Mouse (Mus musculus) midbrain, embryonic 11.5 days (tissue): Measurements from ENCODE around the gene Hdlbp. TPM values are rescaled to one million over a fixed set of nuclear protein-coding genes. Genes with fewer than 3 reads are reported as not detected.
"Not testable (repeated sequence)": the region's sequence is repeated elsewhere in the genome, so short reads cannot be mapped to it uniquely, and the experiment has no call there.

Experiments
- ATAC-seq: fragments of 200-750 bp; cut with Nextera tagmentation; 2 replicates; pipeline ENCODE4 v1.8.0; 2017; ENCODE audit warnings: moderate TSS enrichment, moderate library complexity; ENCODE audit not compliant: low FRiP score
- DNase-seq: peaks from one replicate; pipeline ENCODE4 v3.0.0; 2015; ENCODE audit warnings: low spot score; ENCODE audit errors: missing footprints
- H3K27ac ChIP-seq: fragments of 300-500 bp; sonication (generic); 2 replicates; pipeline ENCODE4 v1.5.1; 2014; ENCODE audit warnings: low read depth, low read length
- H3K27me3 ChIP-seq: fragments of 300-500 bp; sonication (generic); 2 replicates; pipeline ENCODE4 v1.6.1; 2014; ENCODE audit warnings: mild to moderate bottlenecking, low read length, moderate library complexity, mixed read lengths; ENCODE audit not compliant: control insufficient read depth, insufficient read depth
- H3K36me3 ChIP-seq: fragments of 300-500 bp; sonication (generic); 2 replicates; pipeline ENCODE4 v1.6.1; 2014; ENCODE audit warnings: mild to moderate bottlenecking, low read length, moderate library complexity, mixed read lengths; ENCODE audit not compliant: control insufficient read depth, insufficient read depth
- H3K4me1 ChIP-seq: fragments of 300-500 bp; sonication (generic); 2 replicates; pipeline ENCODE4 v1.6.1; 2014; ENCODE audit warnings: low read length; ENCODE audit not compliant: control insufficient read depth, insufficient read depth
- H3K4me2 ChIP-seq: fragments of 300-500 bp; sonication (generic); 2 replicates; pipeline ENCODE4 v1.6.1; 2014; ENCODE audit warnings: mild to moderate bottlenecking, moderate library complexity
- H3K4me3 ChIP-seq: fragments of 300-500 bp; sonication (generic); 2 replicates; pipeline ENCODE4 v1.5.1; 2014; ENCODE audit warnings: low read depth, low read length
- H3K9ac ChIP-seq: fragments of 300-500 bp; sonication (generic); 2 replicates; pipeline ENCODE4 v1.6.1; 2014; ENCODE audit warnings: low read length
- H3K9me3 ChIP-seq: fragments of 300-500 bp; sonication (generic); 2 replicates; pipeline ENCODE4 v1.6.1; 2016; ENCODE audit warnings: low read length; ENCODE audit not compliant: control insufficient read depth
- WGBS: fragments of 180-500 bp; shearing (Covaris S2); extraction: QIAGEN DNeasy Blood & Tissue Kit; methylation state at CpG from one replicate; pipeline ENCODE4 v1.1.7; 2014; 5-methylcytosine and 5-hydroxymethylcytosine counted together
- polyA plus RNA-seq: library from polyadenylated mRNA; unstranded; fragments of >200 nt; fragmentation: Nextera tagmentation; extraction: Ambion mirVana; gene quantifications from 2 replicates; pipeline ENCODE4 v1.2.1, GENCODE M21; 2014

The Hdlbp gene
- polyA plus RNA-seq, 1 experiment from 2014 or later = 88.2 TPM

DNA sequence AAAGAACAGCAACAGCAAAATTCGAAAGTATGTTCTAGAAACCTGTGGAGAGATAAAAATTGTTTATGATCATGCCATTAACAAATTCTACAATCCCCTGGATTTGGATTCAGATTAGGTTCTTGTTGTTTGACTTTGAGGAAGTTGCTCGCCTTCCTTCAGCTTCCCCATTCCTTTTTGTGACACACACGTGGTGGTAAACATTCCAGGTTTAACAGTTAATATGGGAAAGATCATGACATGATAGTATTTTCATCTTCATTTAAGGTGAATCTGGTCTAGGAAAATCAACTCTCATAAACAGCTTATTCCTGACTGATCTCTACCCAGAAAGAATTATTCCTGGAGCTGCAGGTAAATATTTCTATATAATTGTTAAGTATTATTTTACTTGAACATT lies 16.7 kb upstream of the Hdlbp start:
- H3K4me2 ChIP-seq = no peak overlapping the region
- no peaks in the 10 kb centered on the region for H3K4me1 ChIP-seq
- peaks cover 7% of the 10 kb centered on the region; the same call in 1 of the 2 replicates for H3K36me3 ChIP-seq
- H3K9ac ChIP-seq = no peak overlapping the region
- no peak overlapping the region for H3K4me3 ChIP-seq
- ATAC-seq (no peak), DNase-seq (peak; percentile 39)
- no peak overlapping the region for H3K27ac ChIP-seq
- 91% methylated on average over 3 of the region's 3 CpGs for WGBS
- H3K9me3 ChIP-seq = no peaks in the 10 kb centered on the region
- no peaks in the 10 kb centered on the region for H3K27me3 ChIP-seq

DNA sequence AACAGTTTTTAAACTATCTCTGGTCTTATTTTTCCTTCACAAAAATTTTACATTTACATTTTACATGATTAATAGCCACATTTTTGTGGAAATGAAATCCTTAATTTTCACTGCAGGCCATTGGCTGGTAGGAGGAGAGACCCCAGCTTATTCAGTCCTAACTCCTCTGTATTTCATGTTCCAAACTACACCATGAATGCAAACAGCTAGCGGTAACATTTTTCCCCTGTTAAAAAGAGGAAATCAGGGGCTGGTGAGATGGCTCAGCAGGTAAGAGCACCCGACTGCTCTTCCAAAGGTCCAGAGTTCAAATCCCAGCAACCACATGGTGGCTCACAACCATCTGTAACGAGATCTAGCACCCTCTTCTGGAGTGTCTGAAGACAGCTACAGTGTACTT lies 7.7 kb upstream of the Hdlbp start:
- H3K27me3 ChIP-seq, DNase-seq, H3K36me3 ChIP-seq, H3K4me2 ChIP-seq, H3K9ac ChIP-seq, H3K27ac ChIP-seq, H3K9me3 ChIP-seq, H3K4me1 ChIP-seq, ATAC-seq, H3K4me3 ChIP-seq: not testable (repeated sequence)
- 89% methylated on average over 2 of the region's 3 CpGs for WGBS

DNA sequence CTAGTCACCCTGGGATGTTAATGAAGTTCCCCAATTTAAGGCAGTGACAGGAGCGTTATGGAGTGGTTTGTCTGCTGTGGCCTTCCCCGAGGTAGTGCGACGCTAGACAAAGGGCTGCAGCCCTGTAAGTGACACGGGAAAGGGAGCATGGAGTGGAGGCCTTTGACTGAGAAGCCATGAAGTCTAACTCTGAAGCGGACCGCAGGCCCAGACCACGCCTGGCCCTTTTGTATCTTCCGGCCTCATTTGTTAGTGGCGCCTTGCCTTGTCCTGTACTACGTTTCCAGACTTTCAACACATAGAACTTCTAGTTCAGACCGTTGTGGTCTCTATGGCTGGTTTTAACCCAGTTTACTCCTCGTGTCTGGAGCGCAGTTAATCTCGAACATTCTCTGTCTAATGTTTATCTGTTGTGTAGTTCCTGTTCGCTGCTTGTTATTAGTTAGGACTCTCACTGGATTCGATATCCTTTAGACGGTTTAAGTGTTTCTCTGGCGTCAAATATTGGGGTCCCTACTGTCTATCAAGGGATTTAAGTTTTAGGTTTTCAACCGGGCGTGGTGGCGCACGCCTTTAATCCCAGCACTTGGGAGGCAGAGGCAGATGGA lies 965 bp upstream of the Hdlbp start:
- no peak for DNase-seq
- WGBS = 8% methylated on average over 23 of the region's 23 CpGs
- H3K27me3 ChIP-seq = no peaks in the 10 kb centered on the region
- no peak for ATAC-seq
- no peaks in the 10 kb centered on the region for H3K9me3 ChIP-seq
- peak overlapping the region; percentile 87 for H3K9ac ChIP-seq
- H3K4me3 ChIP-seq = peak overlapping the region; percentile 81
- peak overlapping the region; percentile 77 for H3K4me2 ChIP-seq
- peaks cover 9% of the 10 kb centered on the region for H3K4me1 ChIP-seq
- peak overlapping the region; percentile 73 for H3K27ac ChIP-seq
- no peaks in the 10 kb centered on the region for H3K36me3 ChIP-seq

DNA sequence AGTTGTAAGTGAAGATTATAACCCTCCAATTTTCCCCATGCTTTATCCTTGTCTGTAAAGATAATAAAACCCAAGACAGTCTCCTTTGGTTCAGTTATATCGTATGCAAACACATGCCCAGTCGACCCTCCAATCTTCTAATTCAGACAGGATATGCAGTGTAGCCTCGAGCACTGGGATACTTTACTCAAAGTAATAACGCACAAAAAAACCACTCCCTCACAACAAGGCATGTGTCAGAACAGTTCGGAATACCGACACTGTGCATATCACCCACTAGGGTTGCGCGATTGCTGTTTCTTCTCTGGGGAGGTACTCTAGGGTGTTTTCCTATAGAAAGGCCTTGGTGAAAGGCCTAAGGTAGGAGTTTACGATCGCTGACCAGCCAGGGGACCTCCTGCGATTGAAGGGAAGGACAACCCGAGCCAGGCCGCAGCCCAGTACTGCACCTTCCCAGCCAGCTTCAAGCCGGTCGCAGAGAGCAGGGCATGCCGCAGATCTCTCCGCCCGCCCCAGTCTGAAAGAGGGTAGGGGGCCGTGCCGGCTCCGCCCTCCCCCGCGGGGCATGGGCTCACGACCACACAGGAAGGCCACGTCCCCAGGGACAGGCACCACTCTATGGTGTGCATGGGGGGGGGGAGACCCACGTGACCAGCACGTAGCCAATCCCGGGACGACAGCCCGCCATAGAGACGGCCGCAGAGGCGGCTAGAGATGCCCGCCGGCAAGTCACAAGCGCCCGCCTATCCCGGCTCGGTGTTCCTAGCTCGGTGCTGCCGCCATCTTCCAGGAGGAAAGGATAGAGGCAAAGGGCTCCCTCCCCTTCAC lies 643 bp downstream of the Hdlbp start:
- peak; percentile 95 for ATAC-seq

DNA sequence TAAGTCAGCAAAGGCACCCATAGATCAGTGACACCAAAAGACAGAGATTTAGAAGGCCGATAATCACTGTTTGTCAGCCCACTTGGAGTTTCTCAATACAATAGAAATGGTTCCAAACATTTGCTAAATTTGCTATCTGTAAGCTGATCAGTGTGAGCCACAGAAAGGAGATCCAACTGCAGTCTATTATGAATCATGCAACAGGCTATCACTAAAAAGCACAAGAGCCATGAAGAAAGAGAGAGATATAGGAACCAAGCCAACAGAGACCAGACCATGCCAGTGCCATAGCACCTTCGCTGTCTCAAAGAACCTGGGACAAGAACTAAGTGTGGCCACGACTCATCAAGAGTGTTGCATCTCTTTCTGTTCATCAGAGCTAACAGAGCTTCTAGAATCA lies 2.9 kb downstream of the Hdlbp start:
- ATAC-seq = no peak
- no peaks in the 10 kb centered on the region for H3K36me3 ChIP-seq

More for the DNA sequence above, 643 bp downstream of the Hdlbp start:
- peak; percentile 99 for DNase-seq
- H3K9ac ChIP-seq = peak overlapping the region; percentile 87
- H3K4me1 ChIP-seq = peaks cover 9% of the 10 kb centered on the region
- H3K9me3 ChIP-seq = no peaks in the 10 kb centered on the region
- H3K4me3 ChIP-seq = peak overlapping the region; percentile 81
- peak overlapping the region; percentile 83 for H3K27ac ChIP-seq
- under 1% methylated on average over 41 of the region's 41 CpGs for WGBS
- H3K4me2 ChIP-seq = peak overlapping the region; percentile 59
- no peaks in the 10 kb centered on the region for H3K27me3 ChIP-seq
- no peaks in the 10 kb centered on the region for H3K36me3 ChIP-seq

DNA sequence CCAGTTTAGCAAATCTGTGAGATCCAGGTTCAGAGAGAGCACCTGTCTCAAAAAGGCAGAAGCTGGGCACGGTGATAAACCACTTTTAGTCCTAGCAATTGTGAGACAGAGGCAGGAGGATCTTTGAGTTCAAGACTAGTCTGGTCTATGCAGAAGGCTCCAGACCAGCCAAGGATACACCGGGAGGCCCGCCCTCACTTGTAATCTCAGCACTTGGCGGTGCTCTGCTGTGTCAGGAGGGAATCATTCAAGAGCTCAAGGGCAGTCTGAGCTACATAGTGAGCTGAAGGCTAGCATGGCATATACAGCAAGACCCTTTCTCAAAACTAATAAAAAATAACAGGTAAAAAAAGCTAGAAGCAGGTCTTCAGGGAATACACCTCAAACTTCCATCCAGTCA lies 10.0 kb downstream of the Hdlbp start:
- no peaks in the 10 kb centered on the region for H3K4me1 ChIP-seq
- no peak for DNase-seq
- no peak overlapping the region for H3K9ac ChIP-seq
- no peak overlapping the region for H3K4me2 ChIP-seq
- H3K4me3 ChIP-seq = no peak overlapping the region
- H3K27me3 ChIP-seq = no peaks in the 10 kb centered on the region
- no peak for ATAC-seq
- no peaks in the 10 kb centered on the region for H3K9me3 ChIP-seq
- 89% methylated on average over 4 of the region's 4 CpGs for WGBS
- H3K27ac ChIP-seq = no peak overlapping the region
- H3K36me3 ChIP-seq = no peaks in the 10 kb centered on the region

More for the DNA sequence above, 2.9 kb downstream of the Hdlbp start:
- H3K4me2 ChIP-seq = no peak overlapping the region
- no peaks in the 10 kb centered on the region for H3K27me3 ChIP-seq
- H3K9me3 ChIP-seq = no peaks in the 10 kb centered on the region
- no peak overlapping the region for H3K27ac ChIP-seq
- peaks cover 9% of the 10 kb centered on the region for H3K4me1 ChIP-seq
- 97% methylated on average over 3 of the region's 3 CpGs for WGBS
- no peak overlapping the region for H3K4me3 ChIP-seq
- DNase-seq = peak; percentile 26
- no peak overlapping the region for H3K9ac ChIP-seq

DNA sequence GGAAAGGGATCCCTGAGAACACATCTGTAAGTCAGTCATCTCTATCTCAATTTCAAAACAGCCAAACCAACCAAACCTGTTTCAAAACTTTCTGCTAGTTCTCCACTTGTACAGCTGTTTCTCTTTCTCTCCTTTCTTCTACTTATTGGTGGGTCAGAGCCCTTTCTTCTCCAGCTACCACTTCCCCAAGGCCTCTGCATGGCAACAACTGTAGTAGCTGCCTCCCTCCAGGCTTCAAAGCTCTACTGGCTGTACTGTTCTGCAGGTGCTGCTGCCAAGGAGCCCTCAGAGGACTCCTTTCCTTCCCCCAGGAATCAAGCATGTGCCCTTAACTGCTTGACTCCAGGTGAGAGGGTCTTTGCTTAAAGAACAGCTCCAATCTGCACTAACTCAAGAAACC lies 12.9 kb downstream of the Hdlbp start:
- H3K27me3 ChIP-seq = no peaks in the 10 kb centered on the region
- H3K9me3 ChIP-seq = no peaks in the 10 kb centered on the region
- H3K9ac ChIP-seq = no peak overlapping the region
- ATAC-seq (no peak), DNase-seq (no peak)
- no peak overlapping the region for H3K4me3 ChIP-seq
- no peaks in the 10 kb centered on the region for H3K4me1 ChIP-seq
- no peak overlapping the region for H3K27ac ChIP-seq
- no peak overlapping the region for H3K4me2 ChIP-seq
- no peaks in the 10 kb centered on the region for H3K36me3 ChIP-seq

DNA sequence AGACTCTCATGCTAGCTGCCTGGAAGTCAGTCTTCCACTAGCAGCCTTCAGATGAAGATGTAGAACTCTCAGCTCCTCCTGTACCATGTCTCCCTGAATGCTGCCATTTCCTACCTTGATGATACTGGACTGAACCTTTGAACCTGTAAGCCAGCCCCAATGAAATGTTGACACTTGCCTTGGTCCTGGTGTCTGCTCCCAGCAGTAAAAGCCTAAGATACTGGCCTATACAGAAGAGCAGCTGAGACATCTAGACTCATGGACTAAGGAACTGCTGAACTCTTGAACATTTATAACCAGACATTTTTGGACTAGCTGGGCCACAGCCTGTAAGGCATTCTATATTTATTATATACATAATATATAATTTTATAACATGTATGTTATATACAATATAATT lies 13.5 kb downstream of the Hdlbp start:
- Histone ChIP-seq H3K4me3 (no peak overlapping the region), H3K9ac (no peak overlapping the region), H3K27ac (no peak overlapping the region), H3K4me1 (no peaks in the 10 kb centered on the region), H3K27me3 (no peaks in the 10 kb centered on the region), H3K36me3 (no peaks in the 10 kb centered on the region), H3K9me3 (no peaks in the 10 kb centered on the region), H3K4me2 (no peak overlapping the region)
- DNase-seq (no peak), ATAC-seq (no peak)

DNA sequence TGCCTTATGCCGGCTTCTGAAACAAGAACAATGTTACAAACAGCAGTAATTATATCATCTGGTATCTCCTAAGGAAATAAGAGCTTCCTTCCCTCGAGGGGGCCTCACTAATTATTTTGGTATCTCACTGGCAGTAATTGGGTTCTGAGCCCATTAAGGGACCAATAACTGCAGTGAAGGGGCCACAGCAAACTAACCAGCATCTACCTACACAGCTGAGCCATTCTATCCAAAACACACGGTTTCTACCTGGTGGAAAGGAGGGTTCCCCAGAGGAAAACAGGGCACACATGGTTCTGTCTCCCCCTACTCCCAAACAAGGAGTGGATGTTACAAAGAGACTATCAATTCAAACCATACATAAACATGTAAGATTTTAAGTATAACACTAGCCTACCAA lies 19.5 kb downstream of the Hdlbp start:
- H3K36me3 ChIP-seq = no peaks in the 10 kb centered on the region
- no peaks in the 10 kb centered on the region for H3K27me3 ChIP-seq
- no peaks in the 10 kb centered on the region for H3K9me3 ChIP-seq
- no peak overlapping the region for H3K9ac ChIP-seq
- no peak overlapping the region for H3K4me2 ChIP-seq
- DNase-seq (no peak), ATAC-seq (no peak)
- no peak overlapping the region for H3K27ac ChIP-seq
- no peak overlapping the region for H3K4me3 ChIP-seq
- H3K4me1 ChIP-seq = no peaks in the 10 kb centered on the region
- 78% methylated on average over 3 of the region's 3 CpGs for WGBS
